Mouse (Mus musculus) cortical plate, adult 2 months (tissue): Measurements from ENCODE around the gene Zfp689.
A peak's percentile ranks its signal among the peaks of the same experiment; 100 is the strongest.

Source experiments
- CTCF ChIP-seq: fragments of 200-500 bp; IDR thresholded peaks from 2 replicates; pipeline ENCODE4 v1.5.1; 2011; ENCODE audit warnings: mild to moderate bottlenecking, control low read depth, low read length; ENCODE audit not compliant: insufficient read depth; ENCODE audit errors: extremely low read depth
- POLR2A ChIP-seq: fragments of 200-500 bp; IDR thresholded peaks from 2 replicates; pipeline ENCODE4 v1.6.1; 2011; ENCODE audit warnings: mild to moderate bottlenecking, low read length, control low read depth; ENCODE audit not compliant: insufficient read depth; ENCODE audit errors: extremely low read depth

- TF ChIP-seq POLR2A (peak; percentile 27), CTCF (no peak)
Measured at GRCm38 (mm10) chr7:127478635-127479317, 29.8 kb upstream of the Zfp689 start, which contains the start of gene Fbrs.
